Mouse (Mus musculus) hindbrain, embryonic 13.5 days (tissue): ENCODE measurements at regions not wholly inside any gene's neighbourhood (a gene's known extent, or its start where the extent isn't known, plus 50 kb on each side); places are given as distances from the start of the nearest gene placed in this dataset.
"Not testable (repeated sequence)": the region's sequence is repeated elsewhere in the genome, so short reads cannot be mapped to it uniquely, and the experiment has no call there.

ENCODE experiments used
- ATAC-seq: fragments of 200-750 bp; cut with Nextera tagmentation; 2 replicates; pipeline ENCODE4 v1.8.0; 2017; ENCODE audit warnings: moderate TSS enrichment; ENCODE audit not compliant: low FRiP score
- H3K27ac ChIP-seq: fragments of 300-500 bp; sonication (generic); 2 replicates; pipeline ENCODE4 v1.5.1; 2015; ENCODE audit warnings: inconsistent platforms, mild to moderate bottlenecking, moderate library complexity
- H3K27me3 ChIP-seq: fragments of 300-500 bp; sonication (generic); 2 replicates; pipeline ENCODE4 v1.6.1; 2015; ENCODE audit warnings: mild to moderate bottlenecking, inconsistent platforms
- H3K36me3 ChIP-seq: fragments of 300-500 bp; sonication (generic); 2 replicates; pipeline ENCODE4 v1.6.1; 2015; ENCODE audit warnings: mild to moderate bottlenecking, inconsistent platforms
- H3K4me1 ChIP-seq: fragments of 300-500 bp; sonication (generic); replicated peaks from 2 replicates; pipeline ENCODE4 v1.6.1; 2015; ENCODE audit warnings: inconsistent platforms
- H3K4me2 ChIP-seq: fragments of 300-500 bp; sonication (generic); 2 replicates; pipeline ENCODE4 v1.6.1; 2015; ENCODE audit warnings: inconsistent platforms, mild to moderate bottlenecking, moderate library complexity
- H3K4me3 ChIP-seq: fragments of 300-500 bp; sonication (generic); 2 replicates; pipeline ENCODE4 v1.5.1; 2015; ENCODE audit warnings: mild to moderate bottlenecking, inconsistent platforms
- H3K9ac ChIP-seq: fragments of 300-500 bp; sonication (generic); 2 replicates; pipeline ENCODE4 v1.6.1; 2015; ENCODE audit warnings: mild to moderate bottlenecking, inconsistent platforms
- H3K9me3 ChIP-seq: fragments of 300-500 bp; sonication (generic); 2 replicates; pipeline ENCODE4 v1.6.1; 2016; ENCODE audit warnings: inconsistent platforms
- WGBS: fragments of 180-500 bp; shearing (Covaris S2); methylation state at CpG from one replicate; pipeline ENCODE4 v1.1.7; 2015; 5-methylcytosine and 5-hydroxymethylcytosine counted together

DNA sequence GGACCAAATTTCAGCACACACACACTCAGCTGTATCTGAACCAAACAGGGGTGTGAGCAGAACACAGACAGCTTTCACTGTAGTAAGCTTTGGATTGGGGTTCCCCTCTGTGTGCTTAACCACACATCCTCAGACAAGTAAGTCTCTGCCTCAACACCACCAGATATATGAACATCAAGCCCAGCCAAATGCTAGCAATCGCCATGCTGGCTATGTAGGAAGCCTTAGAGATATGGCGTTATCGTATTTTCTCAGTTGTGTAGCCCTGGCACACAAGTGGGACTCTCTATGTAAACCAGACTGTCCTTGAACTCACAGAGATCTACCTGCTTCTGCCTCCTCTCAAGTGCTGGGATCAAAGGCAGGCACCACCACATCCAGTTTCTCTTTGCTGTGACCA, 99.9 kb upstream of the Plcl2 start:
- no peak overlapping the region for H3K4me3 ChIP-seq

DNA sequence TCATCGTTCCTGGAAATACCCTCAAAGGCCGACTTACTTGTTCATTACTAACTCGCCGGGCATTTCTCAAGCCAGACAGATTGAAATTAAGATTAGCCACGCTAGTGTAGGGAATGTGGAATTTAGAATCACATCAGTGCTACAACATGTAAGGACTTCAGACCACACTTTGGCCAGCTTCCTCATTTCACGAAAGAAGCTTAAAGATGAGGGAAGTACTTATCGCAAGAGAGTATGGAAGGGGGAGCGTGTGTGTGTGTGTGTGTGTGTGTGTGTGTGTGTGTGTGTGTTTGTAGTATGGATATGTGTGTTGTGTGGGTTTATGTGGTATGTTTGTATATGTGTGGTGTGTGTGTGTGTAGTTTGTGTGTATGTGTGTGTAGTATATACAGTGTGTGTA, 99.3 kb upstream of the Plcl2 start:
- ATAC-seq, result no peak
- H3K9ac ChIP-seq, result no peak overlapping the region
- H3K4me2 ChIP-seq, result no peak overlapping the region
- no peaks in the 10 kb centered on the region; the same call in 1 of the 2 replicates for H3K4me1 ChIP-seq
- no peaks in the 10 kb centered on the region for H3K36me3 ChIP-seq
- H3K4me3 ChIP-seq, result no peak overlapping the region
- no peak overlapping the region for H3K27ac ChIP-seq
- H3K27me3 ChIP-seq, result no peaks in the 10 kb centered on the region
- H3K9me3 ChIP-seq, result no peaks in the 10 kb centered on the region
- WGBS, result 95% methylated on average over 8 of the region's 8 CpGs

More for the DNA sequence above, 99.9 kb upstream of the Plcl2 start:
- H3K27me3 ChIP-seq, result no peaks in the 10 kb centered on the region
- H3K36me3 ChIP-seq, result no peaks in the 10 kb centered on the region
- no peak overlapping the region for H3K4me2 ChIP-seq
- 96% methylated on average over 3 of the region's 3 CpGs for WGBS
- H3K4me1 ChIP-seq, result no peaks in the 10 kb centered on the region; the same call in 1 of the 2 replicates
- H3K9me3 ChIP-seq, result no peaks in the 10 kb centered on the region
- ATAC-seq, result no peak
- no peak overlapping the region for H3K9ac ChIP-seq
- H3K27ac ChIP-seq, result no peak overlapping the region

DNA sequence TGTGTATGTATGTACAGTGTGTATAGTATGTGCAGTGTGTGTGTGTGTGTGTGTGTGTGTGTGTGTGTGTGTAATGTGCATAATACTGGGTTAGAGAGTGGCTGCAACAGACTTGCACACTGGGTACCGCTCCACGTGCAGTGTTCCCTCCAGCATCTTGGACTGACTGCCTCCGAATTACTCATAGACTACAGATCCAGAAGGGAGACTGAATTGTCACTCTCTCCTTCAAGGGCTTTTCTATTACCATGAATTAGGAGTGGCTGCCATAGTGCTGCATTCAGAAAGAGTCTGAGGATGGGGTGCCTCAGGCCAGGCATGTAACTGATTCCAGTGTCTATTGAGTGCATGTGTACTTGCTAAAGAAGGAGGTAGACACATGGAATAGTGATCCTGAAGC, 98.9 kb upstream of the Plcl2 start:
- no peak overlapping the region for H3K9ac ChIP-seq
- H3K4me1 ChIP-seq, result no peaks in the 10 kb centered on the region; the same call in 1 of the 2 replicates
- no peak overlapping the region for H3K27ac ChIP-seq
- no peak overlapping the region for H3K4me3 ChIP-seq
- H3K4me2 ChIP-seq, result no peak overlapping the region
- no peaks in the 10 kb centered on the region for H3K36me3 ChIP-seq
- ATAC-seq, result no peak
- no peaks in the 10 kb centered on the region for H3K9me3 ChIP-seq
- WGBS, result 95% methylated on average over 3 of the region's 3 CpGs
- H3K27me3 ChIP-seq, result no peaks in the 10 kb centered on the region

DNA sequence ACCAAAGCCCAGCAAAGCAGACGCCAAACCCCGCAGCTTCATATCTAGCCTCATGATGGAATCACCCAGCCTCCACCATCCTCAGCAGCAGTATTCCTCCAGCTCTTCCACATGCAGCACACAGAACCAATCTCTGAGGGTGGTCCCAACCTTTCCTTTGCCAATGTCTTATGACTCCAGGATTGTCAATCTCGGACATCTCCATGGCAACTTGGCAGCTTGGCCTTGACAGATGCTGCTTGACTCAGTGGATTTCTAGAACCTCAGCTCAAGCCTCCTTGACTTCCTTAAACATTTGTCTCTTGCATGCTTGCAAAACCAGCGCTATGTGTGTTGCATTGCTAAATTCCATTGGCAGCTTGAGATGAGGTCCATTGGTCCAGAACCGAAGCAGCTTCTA, 96.8 kb upstream of the Plcl2 start:
- H3K36me3 ChIP-seq, result no peaks in the 10 kb centered on the region
- H3K9me3 ChIP-seq, result no peaks in the 10 kb centered on the region; the same call in 1 of the 2 replicates
- no peaks in the 10 kb centered on the region; the same call in 1 of the 2 replicates for H3K4me1 ChIP-seq
- no peak for ATAC-seq
- no peaks in the 10 kb centered on the region for H3K27me3 ChIP-seq
- no peak overlapping the region for H3K4me3 ChIP-seq
- H3K9ac ChIP-seq, result no peak overlapping the region
- WGBS, result 95% methylated on average over 5 of the region's 5 CpGs
- no peak overlapping the region for H3K27ac ChIP-seq
- no peak overlapping the region for H3K4me2 ChIP-seq

DNA sequence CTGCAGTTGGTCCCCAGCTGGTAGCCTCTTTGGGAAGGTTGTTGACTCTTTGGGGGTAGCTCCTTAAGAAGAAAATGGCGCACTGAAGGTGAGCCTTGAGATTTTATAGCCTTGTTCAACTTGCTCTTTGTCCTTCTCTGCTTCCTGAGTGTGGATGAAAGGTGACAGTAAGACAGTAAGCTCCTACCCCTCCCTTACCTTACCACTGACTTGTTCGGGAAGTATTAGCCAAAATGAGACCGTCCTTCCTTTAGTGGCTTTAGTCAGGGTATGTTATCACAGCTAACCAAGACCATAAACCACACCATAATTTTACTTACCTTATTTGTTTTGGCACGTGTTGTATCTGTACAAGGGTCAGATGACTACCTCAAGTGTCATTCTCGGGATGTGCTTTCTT, 95.3 kb upstream of the Plcl2 start:
- Histone ChIP-seq H3K36me3 (no peaks in the 10 kb centered on the region), H3K9me3 (no peaks in the 10 kb centered on the region; the same call in 1 of the 2 replicates), H3K4me3 (no peak overlapping the region), H3K4me1 (no peaks in the 10 kb centered on the region), H3K4me2 (no peak overlapping the region), H3K27ac (no peak overlapping the region), H3K9ac (no peak overlapping the region), H3K27me3 (no peaks in the 10 kb centered on the region)
- WGBS, result 94% methylated on average over 5 of the region's 5 CpGs
- ATAC-seq, result no peak

DNA sequence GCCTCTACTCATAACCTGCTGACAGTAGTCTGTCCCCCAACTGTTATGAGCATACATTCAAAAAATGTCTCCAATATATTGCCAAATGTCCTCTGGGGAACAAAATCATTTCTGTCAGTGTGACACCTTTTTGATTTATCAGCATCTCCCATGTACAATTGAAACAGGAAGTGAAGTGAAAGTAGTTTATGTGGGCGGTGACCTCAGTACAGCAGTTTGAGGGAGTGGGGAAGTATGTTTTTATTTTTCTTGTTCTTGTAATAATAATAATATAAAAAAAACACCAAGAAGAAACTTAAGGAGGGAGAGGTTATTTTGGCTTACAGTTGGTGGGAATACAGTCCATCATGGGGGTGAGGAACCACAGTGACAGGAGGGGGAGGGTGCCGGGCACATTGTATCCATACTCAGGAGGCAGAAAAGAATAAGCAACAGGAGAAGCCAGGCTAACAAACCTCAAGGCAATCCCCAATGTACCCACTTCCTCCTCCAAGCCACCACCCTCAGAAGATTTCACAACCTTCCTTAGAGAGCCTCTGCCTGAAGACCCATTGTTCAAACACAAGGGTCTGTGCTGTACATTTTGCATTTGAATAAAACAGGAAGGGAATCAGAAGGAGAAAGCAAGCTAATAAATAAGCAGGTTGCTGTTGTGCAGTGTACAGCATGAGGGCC, 93.7 kb upstream of the Plcl2 start:
- H3K27ac ChIP-seq, result no peak overlapping the region
- H3K9me3 ChIP-seq, result no peaks in the 10 kb centered on the region; the same call in 1 of the 2 replicates
- H3K4me2 ChIP-seq, result no peak overlapping the region
- H3K9ac ChIP-seq, result no peak overlapping the region
- H3K27me3 ChIP-seq, result no peaks in the 10 kb centered on the region
- H3K4me3 ChIP-seq, result no peak overlapping the region
- no peaks in the 10 kb centered on the region for H3K36me3 ChIP-seq
- WGBS, result 95% methylated on average over 2 of the region's 2 CpGs
- no peaks in the 10 kb centered on the region for H3K4me1 ChIP-seq
- no peak for ATAC-seq

DNA sequence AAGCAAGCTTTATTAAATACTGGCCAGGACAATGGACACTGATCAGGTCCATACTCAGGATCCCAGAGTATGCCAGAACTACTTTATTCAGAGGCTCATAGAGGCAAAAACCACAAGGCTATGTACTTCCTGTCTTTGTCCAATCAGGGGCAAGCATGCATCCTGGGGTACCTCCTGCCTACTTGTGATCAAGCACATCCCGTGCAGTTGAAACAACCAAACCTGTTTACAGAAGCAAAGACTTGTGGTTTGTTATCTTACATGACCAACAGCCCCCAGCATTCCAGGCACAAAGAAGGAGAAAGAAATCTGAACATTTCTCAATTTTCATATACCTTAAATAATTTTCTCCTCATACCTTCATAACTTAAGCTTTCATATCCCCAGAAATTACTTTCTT, 93.1 kb upstream of the Plcl2 start:
- Histone ChIP-seq H3K4me2 (no peak overlapping the region), H3K4me3 (no peak overlapping the region), H3K4me1 (no peaks in the 10 kb centered on the region), H3K9ac (no peak overlapping the region), H3K9me3 (no peaks in the 10 kb centered on the region; the same call in 1 of the 2 replicates), H3K27ac (no peak overlapping the region), H3K36me3 (no peaks in the 10 kb centered on the region), H3K27me3 (no peaks in the 10 kb centered on the region)
- WGBS, result 77% methylated on average over 1 of the region's 1 CpGs
- no peak for ATAC-seq

DNA sequence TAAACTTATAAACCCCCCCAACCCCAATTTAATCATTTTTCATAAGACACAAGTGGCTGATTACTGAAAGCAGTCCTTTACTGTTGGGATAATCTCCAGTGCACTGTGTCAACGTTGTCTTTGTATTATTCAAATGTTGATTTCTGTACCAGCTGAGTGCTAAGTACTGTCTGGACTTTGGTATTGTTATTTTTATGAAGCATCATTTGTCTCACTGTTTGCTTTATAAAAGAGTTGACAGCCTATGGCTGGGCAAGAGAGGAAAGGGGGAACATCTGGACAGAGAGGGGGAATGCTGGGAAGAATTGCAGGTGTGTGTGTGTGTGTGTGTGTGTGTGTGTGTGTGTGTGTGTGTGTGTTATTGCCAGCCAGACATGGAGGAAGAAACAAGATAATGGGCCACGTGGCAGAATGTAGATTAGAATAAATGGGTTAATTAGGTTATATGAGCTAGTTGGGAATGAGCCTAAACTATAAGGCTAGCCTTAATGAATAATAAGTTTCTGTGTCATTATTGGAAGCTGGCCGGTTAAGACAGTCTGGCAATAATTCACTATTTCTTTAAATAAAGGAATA, 92.6 kb upstream of the Plcl2 start:
- Histone ChIP-seq H3K27me3 (no peaks in the 10 kb centered on the region), H3K4me3 (no peak overlapping the region), H3K4me1 (no peaks in the 10 kb centered on the region), H3K9ac (no peak overlapping the region), H3K36me3 (no peaks in the 10 kb centered on the region), H3K4me2 (no peak overlapping the region), H3K9me3 (no peaks in the 10 kb centered on the region; the same call in 1 of the 2 replicates), H3K27ac (no peak overlapping the region)
- ATAC-seq, result no peak
- WGBS, result 57% methylated on average over 3 of the region's 3 CpGs

DNA sequence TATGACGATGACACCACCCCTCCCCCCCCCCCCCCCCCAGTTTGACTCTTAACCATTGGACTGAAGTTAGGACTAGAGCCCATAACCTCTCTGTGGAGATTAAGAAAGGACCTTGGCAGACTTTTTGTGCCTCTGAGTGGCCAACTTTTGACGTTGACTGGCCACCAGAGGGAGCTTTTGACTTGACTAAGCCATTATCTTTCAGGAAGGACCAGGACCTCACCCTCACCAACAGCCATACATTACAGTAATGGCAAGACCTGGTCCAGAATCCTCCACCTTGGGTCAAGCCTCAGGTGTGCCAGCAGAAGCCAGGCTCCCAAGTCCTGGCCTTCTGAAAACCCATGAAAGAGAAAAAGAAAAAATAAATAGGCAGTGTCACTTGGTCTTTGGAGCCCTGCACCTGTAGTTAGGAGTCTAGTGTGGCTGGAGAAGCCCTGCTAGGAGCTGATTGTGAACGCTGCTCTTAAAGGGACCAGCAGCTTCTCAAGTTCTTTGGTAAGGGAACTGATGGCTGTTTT, 90.3 kb upstream of the Plcl2 start:
- Histone ChIP-seq H3K4me1 (no peaks in the 10 kb centered on the region), H3K4me3 (no peak overlapping the region), H3K36me3 (no peaks in the 10 kb centered on the region), H3K27me3 (no peaks in the 10 kb centered on the region), H3K27ac (no peak overlapping the region), H3K4me2 (no peak overlapping the region), H3K9me3 (no peaks in the 10 kb centered on the region; the same call in 1 of the 2 replicates), H3K9ac (no peak overlapping the region)
- no peak for ATAC-seq
- 64% methylated on average over 3 of the region's 3 CpGs for WGBS

DNA sequence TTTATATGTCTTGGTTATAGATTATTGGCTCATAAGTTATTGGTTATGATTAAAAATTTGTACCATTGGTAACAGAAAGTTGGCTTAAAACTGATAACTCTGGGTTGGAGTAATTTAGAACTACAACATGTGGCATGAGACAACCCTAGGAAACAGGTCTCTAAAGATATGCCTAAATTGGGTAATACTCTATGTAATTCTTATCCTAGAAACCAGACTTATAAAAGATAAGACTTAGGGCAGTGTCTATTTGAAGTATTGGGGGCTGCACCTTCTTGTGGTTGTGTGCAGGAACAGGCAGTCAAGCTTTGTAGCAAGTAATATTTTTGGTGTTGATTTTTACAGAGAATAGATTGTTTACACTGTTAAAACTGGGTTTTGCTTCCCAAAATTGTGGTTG, 89.7 kb upstream of the Plcl2 start:
- H3K4me2 ChIP-seq, result not testable (repeated sequence)

DNA sequence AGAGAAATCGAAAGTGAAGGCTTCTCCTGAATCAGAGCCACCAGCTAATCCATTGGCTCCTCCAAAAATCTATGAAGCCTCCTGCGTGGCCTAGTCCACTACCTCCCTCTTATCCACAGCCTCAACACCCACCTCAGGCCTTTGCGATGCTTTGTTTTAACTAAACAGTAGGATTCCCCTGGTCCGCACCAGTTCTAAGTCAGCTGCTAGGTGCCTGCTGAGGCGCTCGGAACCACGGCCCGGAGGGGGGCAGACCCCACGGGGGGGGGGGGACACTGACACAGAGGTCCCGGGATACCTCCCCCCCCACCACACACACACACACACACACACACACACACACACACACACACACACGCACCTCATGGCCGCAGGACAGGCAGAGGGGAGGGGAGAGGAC, 89.2 kb upstream of the Plcl2 start:
- no peak for ATAC-seq
- H3K4me2 ChIP-seq, result no peak overlapping the region

More for the DNA sequence above, 89.7 kb upstream of the Plcl2 start:
- not testable (repeated sequence) for ATAC-seq, H3K36me3 ChIP-seq, H3K4me3 ChIP-seq, H3K27ac ChIP-seq, H3K9ac ChIP-seq, H3K9me3 ChIP-seq, H3K27me3 ChIP-seq, H3K4me1 ChIP-seq

DNA sequence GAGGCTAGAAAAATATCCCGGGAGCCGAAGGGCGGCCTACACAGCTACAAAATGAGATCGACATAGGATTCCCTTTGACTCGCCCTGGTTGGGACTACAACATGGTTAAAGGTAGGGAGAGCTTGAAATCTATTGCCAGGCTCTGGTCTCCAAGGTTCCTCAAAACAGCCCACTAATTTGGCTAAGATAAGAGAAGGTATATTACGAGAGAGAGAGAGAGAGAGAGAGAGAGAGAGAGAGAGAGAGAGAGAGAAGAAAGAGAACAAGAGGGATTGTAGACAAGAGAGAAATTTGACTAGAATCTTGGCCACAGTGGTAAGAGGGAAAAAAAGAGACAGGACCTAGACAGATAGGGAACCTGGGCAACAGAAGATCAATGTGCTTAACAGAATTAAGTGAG, 88.5 kb upstream of the Plcl2 start:
- H3K9ac ChIP-seq, result no peak overlapping the region
- H3K4me3 ChIP-seq, result no peak overlapping the region
- H3K9me3 ChIP-seq, result no peaks in the 10 kb centered on the region; the same call in 1 of the 2 replicates
- H3K27ac ChIP-seq, result no peak overlapping the region
- 97% methylated on average over 6 of the region's 6 CpGs for whole genome bisulfite sequencing
- H3K4me2 ChIP-seq, result no peak overlapping the region
- no peaks in the 10 kb centered on the region for H3K36me3 ChIP-seq
- H3K27me3 ChIP-seq, result no peaks in the 10 kb centered on the region
- no peak for ATAC-seq
- H3K4me1 ChIP-seq, result no peaks in the 10 kb centered on the region

More for the DNA sequence above, 89.2 kb upstream of the Plcl2 start:
- no peak overlapping the region for H3K27ac ChIP-seq
- H3K36me3 ChIP-seq, result no peaks in the 10 kb centered on the region
- no peaks in the 10 kb centered on the region for H3K4me1 ChIP-seq
- H3K9me3 ChIP-seq, result no peaks in the 10 kb centered on the region; the same call in 1 of the 2 replicates
- no peaks in the 10 kb centered on the region for H3K27me3 ChIP-seq
- H3K9ac ChIP-seq, result no peak overlapping the region
- 91% methylated on average over 9 of the region's 12 CpGs for WGBS
- H3K4me3 ChIP-seq, result no peak overlapping the region

DNA sequence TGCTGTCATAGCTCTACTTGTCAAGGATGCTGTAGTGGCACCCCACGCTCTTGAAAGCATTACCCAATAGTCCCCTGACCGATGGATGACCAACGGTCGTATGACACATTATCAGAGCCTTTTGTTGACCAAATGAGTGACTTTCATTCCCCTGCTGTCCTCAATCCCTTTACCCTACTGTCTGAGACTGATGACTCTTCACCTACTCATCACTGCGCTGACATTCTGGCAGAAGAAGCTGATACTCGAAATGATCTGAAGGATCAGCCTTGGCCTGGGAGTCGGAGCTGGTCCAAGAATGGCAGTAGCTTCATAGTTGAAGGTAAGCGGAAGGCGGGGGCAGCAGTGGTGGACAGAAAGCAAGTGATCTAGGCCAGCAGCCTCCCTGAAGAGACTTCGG, 87.7 kb upstream of the Plcl2 start:
- H3K4me1 ChIP-seq, result no peaks in the 10 kb centered on the region
- 95% methylated on average over 10 of the region's 10 CpGs for WGBS

More for the DNA sequence above, 87.7 kb upstream of the Plcl2 start:
- no peak overlapping the region for H3K9ac ChIP-seq
- ATAC-seq, result no peak
- H3K4me2 ChIP-seq, result no peak overlapping the region
- no peak overlapping the region for H3K4me3 ChIP-seq
- no peak overlapping the region for H3K27ac ChIP-seq
- no peaks in the 10 kb centered on the region; the same call in 1 of the 2 replicates for H3K9me3 ChIP-seq
- no peaks in the 10 kb centered on the region for H3K27me3 ChIP-seq
- H3K36me3 ChIP-seq, result no peaks in the 10 kb centered on the region
